ENCODE assay signal across 8 mouse cellular contexts in the genomic region with DNA sequence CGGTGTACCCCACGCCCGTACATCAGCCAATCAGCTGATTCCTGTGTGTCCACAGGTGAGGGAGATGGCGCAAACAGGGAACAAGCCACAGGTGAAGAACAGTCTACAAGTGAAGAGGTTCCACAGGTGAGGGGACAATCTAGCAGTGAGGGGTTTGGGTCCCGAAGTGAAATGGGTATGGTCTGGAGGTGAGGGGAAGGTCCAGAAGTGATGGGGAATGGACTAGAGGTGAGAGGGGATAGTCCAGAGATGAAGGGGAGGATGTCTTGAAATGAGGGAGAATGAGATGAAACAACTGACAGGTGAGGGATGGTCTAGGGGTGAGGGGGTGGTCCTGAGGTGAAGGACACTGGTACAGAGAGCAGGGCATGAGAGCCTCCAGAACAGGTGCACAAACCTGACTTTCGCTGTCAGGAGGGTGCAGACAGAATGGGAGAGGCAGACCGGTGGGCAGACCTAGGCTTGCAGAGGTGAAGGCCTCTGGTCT. TPM values are rescaled to one million over a fixed set of nuclear protein-coding genes. Genes with fewer than 3 reads are reported as not detected.
A peak's percentile ranks its signal among the peaks of the same experiment; 100 is the strongest.
DNase-seq lines count a peak whose midpoint lies in the region; ATAC-seq lines count a peak whose summit lies in the region.

No protein-coding gene starts in this region.

- H3K4me1 ChIP-seq in kidney, embryonic 15.5 days, result peaks cover 28% of the 10 kb centered on the region
- H3K4me1 ChIP-seq in brown adipose tissue, adult 24 weeks (ENCODE audit: control insufficient read depth, insufficient read depth, insufficient read length, low read length), result peaks cover 12% of the 10 kb centered on the region
- peaks cover 19% of the 10 kb centered on the region for H3K4me1 ChIP-seq in hindbrain, embryonic 14.5 days (replicated peaks; ENCODE audit: control insufficient read depth, insufficient read depth, low read length)
- H3K4me1 ChIP-seq in midbrain, embryonic 15.5 days, result peaks cover 25% of the 10 kb centered on the region

- 0 out of 2 replicates have a peak overlapping the region, but pooled peaks have one; percentile 75 for H3K27ac ChIP-seq in kidney, embryonic 15.5 days
- no peak overlapping the region for H3K27ac ChIP-seq in brown adipose tissue, adult 24 weeks (replicated peaks; ENCODE audit: low read depth, low read length)
- H3K27ac ChIP-seq in hindbrain, embryonic 14.5 days, result no peak overlapping the region
- peak overlapping the region; percentile 77; the same call in 1 of the 2 replicates for H3K27ac ChIP-seq in midbrain, embryonic 15.5 days

- H3K4me3 ChIP-seq in kidney, embryonic 15.5 days (replicated peaks), result peak overlapping the region; percentile 96
- peak overlapping the region; percentile 95 for H3K4me3 ChIP-seq in brown adipose tissue, adult 24 weeks (ENCODE audit: insufficient read depth, low read depth, low read length)
- peak overlapping the region; percentile 97 for H3K4me3 ChIP-seq in hindbrain, embryonic 14.5 days (replicated peaks; ENCODE audit: low read length)
- H3K4me3 ChIP-seq in midbrain, embryonic 15.5 days, result peak overlapping the region; percentile 88

- peak overlapping the region; percentile 87 for H3K4me2 ChIP-seq in kidney, embryonic 15.5 days
- H3K4me2 ChIP-seq in hindbrain, embryonic 14.5 days (replicated peaks), result peak overlapping the region; percentile 93
- H3K4me2 ChIP-seq in midbrain, embryonic 15.5 days, result peak overlapping the region; percentile 80

- 29% methylated on average over 7 of the region's 7 CpGs for WGBS in kidney, embryonic 15.5 days
- 27% methylated on average over 7 of the region's 7 CpGs for WGBS in hindbrain, embryonic 14.5 days
- 27% methylated on average over 7 of the region's 7 CpGs for WGBS in midbrain, embryonic 15.5 days

- DNase-seq in kidney, adult 11 months, result no peak
- no peak for DNase-seq in hindbrain, embryonic 14.5 days (ENCODE audit: low spot score)
- DNase-seq in embryo, embryonic 10.5 days (ENCODE audit: low spot score), result no peak
- no peak for DNase-seq in ovary, postnatal 36 days (ENCODE audit: low spot score)
- DNase-seq in urinary bladder, postnatal 36 days (ENCODE audit: low spot score in 2 of 2), result no peak

- H3K27me3 ChIP-seq in kidney, embryonic 15.5 days, result no peaks in the 10 kb centered on the region
- H3K27me3 ChIP-seq in hindbrain, embryonic 14.5 days (ENCODE audit: control insufficient read depth, insufficient read depth, low read length), result no peaks in the 10 kb centered on the region
- no peaks in the 10 kb centered on the region for H3K27me3 ChIP-seq in midbrain, embryonic 15.5 days (replicated peaks)

- peak; percentile 11 for ATAC-seq in kidney, embryonic 15.5 days (replicated peaks; ENCODE audit: low FRiP score)
- ATAC-seq in hindbrain, embryonic 14.5 days (ENCODE audit: low FRiP score), result no peak
- no peak for ATAC-seq in midbrain, embryonic 15.5 days (replicated peaks)

- no peaks in the 10 kb centered on the region for H3K9me3 ChIP-seq in kidney, embryonic 15.5 days (replicated peaks)
- no peaks in the 10 kb centered on the region for H3K9me3 ChIP-seq in hindbrain, embryonic 14.5 days (ENCODE audit: control insufficient read depth, low read length)
- H3K9me3 ChIP-seq in midbrain, embryonic 15.5 days, result no peaks in the 10 kb centered on the region

- H3K36me3 ChIP-seq in kidney, embryonic 15.5 days, result peaks cover 6% of the 10 kb centered on the region
- H3K36me3 ChIP-seq in hindbrain, embryonic 14.5 days (replicated peaks; ENCODE audit: control insufficient read depth, insufficient read depth), result 0 out of 2 replicates have a peak, but pooled peaks cover under 1% of the 10 kb centered on the region
- H3K36me3 ChIP-seq in midbrain, embryonic 15.5 days (replicated peaks), result no peaks in the 10 kb centered on the region

- H3K9ac ChIP-seq in kidney, embryonic 15.5 days, result peak overlapping the region; percentile 91
- H3K9ac ChIP-seq in hindbrain, embryonic 14.5 days, result peak overlapping the region; percentile 93
- peak overlapping the region; percentile 85 for H3K9ac ChIP-seq in midbrain, embryonic 15.5 days

RNA-seq across cellular contexts. Expression of a gene that starts 0.3 kb away (rescaled TPM):
- 48.6 and 53.6 TPM in 2 replicates for polyA plus RNA-seq in kidney, embryonic 15.5 days (2015; fragmentation: Nextera tagmentation; extraction: Ambion mirVana)
- polyA plus RNA-seq in brown adipose tissue, adult 24 weeks (2012; ENCODE audit: insufficient read depth, insufficient read length, missing spikeins), result 6.1 and 8.5 TPM in 2 replicates
- 53.1 and 53.5 TPM in 2 replicates for polyA plus RNA-seq in hindbrain, embryonic 14.5 days (2014; fragmentation: Nextera tagmentation; extraction: Ambion mirVana)
- 70.4 and 72.5 TPM in 2 replicates for polyA plus RNA-seq in midbrain, embryonic 15.5 days (2015; fragmentation: Nextera tagmentation; extraction: Ambion mirVana)

RNA-seq across cellular contexts. Expression of a gene that starts 21.7 kb away (rescaled TPM):
- 42.0 and 45.7 TPM in 2 replicates for polyA plus RNA-seq in kidney, embryonic 15.5 days (2015; fragmentation: Nextera tagmentation; extraction: Ambion mirVana)
- polyA plus RNA-seq in brown adipose tissue, adult 24 weeks (2012; ENCODE audit: insufficient read depth, insufficient read length, missing spikeins), result 3.9 and 4.3 TPM in 2 replicates
- 15.5 and 21.4 TPM in 2 replicates for polyA plus RNA-seq in hindbrain, embryonic 14.5 days (2014; fragmentation: Nextera tagmentation; extraction: Ambion mirVana)
- 16.9 and 19.7 TPM in 2 replicates for polyA plus RNA-seq in midbrain, embryonic 15.5 days (2015; fragmentation: Nextera tagmentation; extraction: Ambion mirVana)

RNA-seq across cellular contexts. Expression of a gene that starts 31.9 kb away (rescaled TPM):
- polyA plus RNA-seq in kidney, embryonic 15.5 days (2015; fragmentation: Nextera tagmentation; extraction: Ambion mirVana), result not detected in 2 replicates
- polyA plus RNA-seq in brown adipose tissue, adult 24 weeks (2012; ENCODE audit: insufficient read depth, insufficient read length, missing spikeins), result not detected in 2 replicates
- polyA plus RNA-seq in hindbrain, embryonic 14.5 days (2014; fragmentation: Nextera tagmentation; extraction: Ambion mirVana), result not detected in 2 replicates
- not detected in 2 replicates for polyA plus RNA-seq in midbrain, embryonic 15.5 days (2015; fragmentation: Nextera tagmentation; extraction: Ambion mirVana)

RNA-seq across cellular contexts. Expression of a gene that starts 58.5 kb away (rescaled TPM):
- 0.05 TPM in 1 of 2 replicates, not detected in the other for polyA plus RNA-seq in kidney, embryonic 15.5 days (2015; fragmentation: Nextera tagmentation; extraction: Ambion mirVana)
- 0.48 TPM in 1 of 2 replicates, not detected in the other for polyA plus RNA-seq in brown adipose tissue, adult 24 weeks (2012; ENCODE audit: insufficient read depth, insufficient read length, missing spikeins)
- polyA plus RNA-seq in hindbrain, embryonic 14.5 days (2014; fragmentation: Nextera tagmentation; extraction: Ambion mirVana), result 0.99 and 1.2 TPM in 2 replicates
- 0.49 and 0.95 TPM in 2 replicates for polyA plus RNA-seq in midbrain, embryonic 15.5 days (2015; fragmentation: Nextera tagmentation; extraction: Ambion mirVana)

Comparison
In these comparisons a context has a peak if more than half of its experiments do, and no peak if none do; other contexts are left out.
1. H3K27ac ChIP-seq: peak in kidney, embryonic 15.5 days (single experiment) and midbrain, embryonic 15.5 days (single experiment); none in brown adipose tissue, adult 24 weeks (single experiment) and hindbrain, embryonic 14.5 days (single experiment).
2. Peak in every context shown above with its lines, with median percentiles within 50 percentile points of each other: H3K4me2 ChIP-seq, H3K4me3 ChIP-seq and H3K9ac ChIP-seq.